Mouse (Mus musculus) liver, embryonic 14.5 days (tissue): ENCODE measurements around the gene Man1a2.

Experiments
- CTCF ChIP-seq: IDR thresholded peaks from 2 replicates; pipeline ENCODE4 v1.5.1; 2016; ENCODE audit warnings: antibody characterized with exemption, low read depth, control low read depth
- EP300 ChIP-seq: IDR thresholded peaks from 2 replicates; pipeline ENCODE4 v1.6.1; 2016; ENCODE audit warnings: antibody characterized with exemption, low read depth

- no peak for TF ChIP-seq CTCF
- no peak for TF ChIP-seq EP300
Observed at GRCm38 (mm10) chr3:100705128-100705667, 19.9 kb upstream of the Man1a2 start.
